Mouse (Mus musculus) gastrocnemius, postnatal 36 days (tissue): ENCODE measurements around the gene Zdhhc14. TPM values are rescaled to one million over a fixed set of nuclear protein-coding genes. Genes with fewer than 3 reads are reported as not detected.

Source experiments
- DNase-seq, 2 experiments: peaks; one replicate each; pipeline ENCODE4 v3.0.0; 2022
- intact Hi-C: fragments of 180-260 bp; cut with DNase I; formaldehyde crosslinking; loops from one replicate; pipeline ENCODE4 v1.15.1; 2025
- total RNA-seq, 2 experiments: library from RNA; stranded (reverse); gene quantifications; 2 replicates each; pipeline ENCODE4 v1.2.3; 2021

Zdhhc14 gene
- total RNA-seq, 2 experiments from 2014 or later, result 2.4 to 3.1 TPM

DNA sequence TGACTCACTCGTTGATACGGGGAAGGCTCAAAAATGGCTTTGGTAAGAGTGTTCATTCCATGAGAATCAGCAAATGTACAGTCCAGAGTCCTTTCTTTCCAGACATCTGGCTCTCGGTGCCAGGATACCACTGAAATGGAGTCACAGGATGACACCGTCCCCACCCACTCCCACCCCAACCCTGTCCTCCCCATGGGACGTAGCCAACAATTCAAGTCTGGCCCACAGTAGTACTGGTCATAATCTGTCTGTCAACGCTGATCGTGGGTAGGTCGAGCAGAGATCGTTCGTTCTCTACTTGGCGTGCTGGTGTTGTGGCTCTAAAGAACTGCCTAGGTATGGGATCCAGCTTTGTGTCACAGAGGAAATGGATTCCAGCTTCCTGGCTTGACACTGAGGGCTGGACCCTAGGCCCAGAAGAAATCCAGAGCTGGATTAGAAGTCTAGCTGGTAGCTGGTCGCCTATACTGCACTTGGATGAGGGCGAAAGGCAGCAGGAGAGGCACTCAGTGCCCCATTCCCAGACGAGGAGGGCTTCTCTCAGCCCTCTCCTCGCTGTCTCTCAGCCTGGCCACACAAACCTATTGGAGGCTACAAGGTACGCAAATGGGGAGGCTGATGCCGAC lies 307.2 kb downstream of the Zdhhc14 start:
- intact Hi-C loops, result loop anchor here (5.0 to 10.0 kb wide), 2 partner anchors 43 to 225 kb away; partner anchors contain the start of gene Snx9
- DNase-seq, result no peak

DNA sequence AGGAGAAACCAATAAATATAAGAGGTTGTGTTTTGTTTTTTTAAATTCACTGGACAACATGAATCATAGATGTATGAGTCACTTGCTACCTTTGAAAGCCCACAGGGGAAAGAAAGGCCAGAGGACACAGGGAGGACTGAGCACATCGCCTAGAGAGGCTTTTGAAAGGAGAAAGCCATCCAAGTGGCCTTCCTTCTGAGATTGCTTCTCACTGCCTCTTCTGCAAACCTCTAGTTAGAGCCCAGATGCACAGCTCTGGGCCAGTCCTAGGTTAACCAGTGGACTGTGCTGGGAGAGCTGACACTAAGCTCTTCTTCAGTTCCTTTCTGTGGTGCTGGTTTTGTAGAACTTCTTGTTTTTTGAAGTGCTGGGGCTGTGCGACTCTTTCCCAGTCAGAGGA lies 307.9 kb downstream of the Zdhhc14 start:
- intact Hi-C loops, result no loop called here
- DNase-seq, result no peak

GRCm38 (mm10) chr17:5800824-5801560 lies 308.6 kb downstream of the Zdhhc14 start:
- intact Hi-C loops, result no loop called here
- DNase-seq, result no peak

DNA sequence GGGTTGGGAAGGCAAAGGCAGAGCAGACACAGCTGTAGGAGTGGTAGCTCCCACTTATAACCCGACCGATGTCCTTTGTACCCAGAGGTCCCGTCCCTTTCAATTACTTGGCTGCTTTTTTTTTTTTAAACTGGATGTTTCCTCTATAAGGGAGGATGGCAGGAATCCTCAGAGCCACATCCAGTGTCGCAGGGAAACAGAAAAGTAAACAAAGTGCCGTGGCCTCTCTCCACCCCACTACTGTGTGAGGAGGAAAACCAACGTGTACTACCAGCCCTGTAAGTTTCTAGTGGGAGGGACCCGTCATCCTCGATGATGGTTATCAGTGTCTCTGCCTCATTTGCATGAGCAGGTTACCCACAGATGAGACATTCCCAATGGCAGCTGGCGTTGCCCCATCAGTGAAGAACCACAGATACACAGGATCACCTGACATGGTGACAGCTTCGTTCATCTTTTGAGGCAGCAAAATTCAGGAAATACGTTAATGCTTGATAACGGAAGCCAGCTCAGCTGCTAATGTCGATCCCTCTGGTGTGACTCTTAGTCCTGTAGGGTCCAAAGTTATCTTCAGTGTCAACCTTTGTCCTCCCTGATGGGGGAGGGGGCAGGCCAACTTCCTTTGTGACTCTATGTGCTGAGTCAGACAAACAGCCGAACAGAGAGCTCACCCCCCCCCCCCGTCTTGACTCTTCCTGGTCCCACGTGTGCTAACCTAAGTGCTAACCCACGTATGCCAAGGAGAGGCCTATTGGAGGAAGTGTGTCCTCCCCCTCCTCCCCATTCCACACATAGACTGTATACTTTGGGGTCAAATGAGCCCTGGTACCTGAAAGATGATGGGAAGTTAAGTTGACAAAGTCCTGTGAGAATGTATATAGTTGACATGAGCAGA lies 309.7 kb downstream of the Zdhhc14 start:
- no peak for DNase-seq
- intact Hi-C loops, result no loop called here

- DNase-seq, result no peak
- intact Hi-C loops, result no loop called here
Measured at GRCm38 (mm10) chr17:5802656-5802955, 310.2 kb downstream of the Zdhhc14 start.

Other genes starting within 250 kb of the Zdhhc14 start
- gene Ldhal6b, start 73.8 kb upstream of the Zdhhc14 start, total RNA-seq, result under 1 TPM; 0.47 to 0.82 TPM
- gene Tmem242, start 52.3 kb upstream of the Zdhhc14 start, total RNA-seq, result 100 to 1,000 TPM; 131 to 146 TPM